Mouse (Mus musculus) kidney, adult 2 months (tissue): Measurements from ENCODE around the gene Tecpr2.

Experiments
- CTCF ChIP-seq: fragments of 200-500 bp; conservative IDR thresholded peaks from 2 replicates; pipeline ENCODE4 v1.5.1; 2011; ENCODE audit warnings: low read depth, mild to moderate bottlenecking, control low read depth, low read length, moderate library complexity, mixed read lengths; ENCODE audit not compliant: insufficient read depth, insufficient read length
- POLR2A ChIP-seq: fragments of 200-500 bp; IDR thresholded peaks from one replicate; pipeline ENCODE4 v1.6.1; 2011; ENCODE audit warnings: low read depth, low read length, control low read depth

- TF ChIP-seq CTCF, result no peak
- TF ChIP-seq POLR2A, result no peak
These were observed 94.0 kb downstream of the Tecpr2 start for GRCm38 (mm10) chr12:110983083-110983482.
